Mouse (Mus musculus) T-helper 2 cell (primary cell): ENCODE data around the gene Nup210l.

ENCODE experiments used
- in situ Hi-C: fragments of 300-600 bp; cut with MboI, MseI; formaldehyde crosslinking; loops from one replicate; pipeline ENCODE4 v1.15.1; 2025; ENCODE audit warnings: high pct_unique_total_duplicates

Gene Nup210l

DNA sequence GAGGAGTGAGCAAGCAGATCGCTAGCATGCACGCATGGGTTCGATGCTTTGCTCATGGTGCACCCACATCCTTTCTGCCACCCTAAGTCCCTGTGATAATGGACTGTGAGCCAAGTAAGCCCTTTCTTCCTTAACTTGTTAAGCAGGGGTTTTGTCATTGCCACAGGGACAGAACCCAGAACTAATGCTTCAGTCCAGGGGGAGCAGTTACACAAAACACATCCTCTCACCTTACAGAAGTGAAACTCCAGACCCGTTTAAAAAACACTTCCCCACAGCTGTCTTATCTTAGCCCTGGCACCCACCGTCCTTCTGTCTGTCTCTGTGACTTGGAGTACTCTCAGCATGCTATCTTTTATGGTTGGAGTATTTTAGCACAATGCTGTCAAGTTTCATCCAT is 52.1 kb downstream of the Nup210l start:
- in situ Hi-C loops: no loop called here

DNA sequence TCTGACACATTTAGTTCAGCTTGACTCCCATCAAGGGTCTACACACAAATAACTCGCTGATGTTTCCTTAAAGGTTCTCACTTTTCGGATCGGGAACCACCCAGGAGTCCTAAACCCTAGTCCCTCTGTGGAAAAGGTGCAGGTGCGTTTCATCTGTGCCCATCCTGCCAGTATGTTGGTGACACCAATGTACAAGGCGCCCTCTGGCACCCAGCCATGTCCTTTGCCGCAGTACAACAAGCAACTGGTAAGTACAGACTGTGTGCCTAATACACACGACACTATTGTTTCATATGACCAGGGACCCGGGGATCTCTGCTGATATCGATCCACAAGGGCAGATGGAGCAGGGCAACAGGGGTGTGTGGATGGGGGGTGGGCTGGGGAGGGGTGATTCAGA is 55.8 kb downstream of the Nup210l start:
- in situ Hi-C loops: no loop called here

DNA sequence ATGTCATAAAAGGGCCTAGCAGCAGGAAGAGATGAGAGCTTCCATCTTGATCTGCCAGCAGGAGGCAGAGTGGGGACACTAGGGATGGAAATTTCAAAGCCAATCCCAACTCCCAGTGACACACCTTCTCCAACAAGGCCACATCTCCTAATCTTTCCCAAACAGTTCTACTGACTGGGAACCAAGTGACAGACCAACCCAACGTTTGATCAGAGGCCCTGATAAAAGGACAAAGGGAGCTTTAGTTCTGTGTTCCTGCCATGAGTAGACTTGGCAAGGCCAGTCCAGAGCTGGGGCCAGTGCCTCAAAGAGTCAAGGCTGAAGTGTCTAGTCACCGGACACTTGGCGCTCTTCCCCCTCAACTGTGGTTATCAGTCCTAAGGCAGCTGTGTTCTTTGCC is 57.6 kb downstream of the Nup210l start:
- in situ Hi-C loops: no loop called here

DNA sequence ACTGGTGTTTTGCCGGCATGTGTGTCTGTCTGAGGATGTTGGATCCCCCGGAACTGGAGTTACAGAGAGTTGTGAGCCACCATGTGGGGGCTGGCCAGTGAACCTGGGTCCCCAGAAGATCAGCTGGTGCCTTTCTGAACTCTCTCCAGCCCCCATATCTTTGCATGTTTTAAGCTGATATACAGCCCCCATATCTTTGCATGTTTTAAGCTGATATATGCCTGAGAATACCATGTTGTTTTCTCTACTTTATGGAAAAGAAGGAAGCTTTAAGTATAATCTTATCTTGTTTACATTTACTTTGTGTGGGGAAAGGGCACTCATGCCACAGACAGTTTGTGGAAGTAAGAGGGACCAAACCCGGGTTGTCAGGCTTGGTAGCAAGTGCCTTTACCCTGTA is 75.6 kb downstream of the Nup210l start:
- in situ Hi-C loops: no loop called here

DNA sequence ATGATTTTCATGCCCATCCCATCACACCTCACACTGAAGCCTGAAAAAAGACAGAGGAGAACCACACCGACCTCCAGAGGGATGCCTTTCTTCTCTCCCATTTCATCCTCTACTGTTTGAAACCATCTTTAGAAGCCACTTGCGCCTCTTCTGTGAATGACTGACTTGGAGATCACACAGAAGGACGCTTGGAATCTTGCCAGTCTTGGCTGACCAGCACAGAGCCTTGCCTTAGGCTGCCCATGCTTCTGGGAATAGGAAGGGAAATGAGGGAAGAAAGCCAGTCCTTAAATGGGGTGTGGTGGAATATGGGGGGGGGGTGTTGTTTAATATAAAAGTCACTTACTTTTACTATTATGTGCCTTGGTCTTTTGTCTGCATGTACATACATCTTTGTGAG is 79.6 kb downstream of the Nup210l start:
- in situ Hi-C loops: no loop called here

DNA sequence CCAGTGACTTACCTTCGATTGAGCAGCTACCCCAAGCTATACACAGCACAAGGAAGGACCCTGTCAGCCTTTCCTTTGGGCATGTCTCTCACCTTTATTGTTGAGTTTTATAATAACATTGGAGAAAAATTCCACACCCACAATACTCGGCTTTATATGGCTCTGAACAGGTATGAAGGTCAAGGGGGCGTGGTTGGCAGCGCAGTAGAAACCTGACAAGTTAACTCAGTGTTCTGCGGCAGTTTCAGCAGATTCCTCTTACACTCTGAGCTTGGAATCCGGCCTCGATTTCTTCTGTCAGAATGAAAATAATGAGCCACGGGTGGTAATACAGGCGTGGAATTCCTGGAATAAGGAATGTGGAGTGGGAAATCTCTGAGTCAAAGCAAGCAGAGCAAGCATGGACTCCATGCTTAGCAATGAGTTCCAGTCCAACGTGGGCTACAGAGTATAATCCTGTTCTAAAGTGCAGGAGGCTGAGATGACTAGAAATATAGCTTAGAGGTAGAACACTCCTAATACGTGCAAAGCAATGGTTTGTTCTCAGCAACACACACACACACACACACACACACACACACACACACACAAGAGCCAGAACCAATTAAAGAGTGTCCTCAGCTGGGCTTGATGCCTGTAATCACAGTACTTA is 87.1 kb downstream of the Nup210l start:
- in situ Hi-C loops: no loop called here

DNA sequence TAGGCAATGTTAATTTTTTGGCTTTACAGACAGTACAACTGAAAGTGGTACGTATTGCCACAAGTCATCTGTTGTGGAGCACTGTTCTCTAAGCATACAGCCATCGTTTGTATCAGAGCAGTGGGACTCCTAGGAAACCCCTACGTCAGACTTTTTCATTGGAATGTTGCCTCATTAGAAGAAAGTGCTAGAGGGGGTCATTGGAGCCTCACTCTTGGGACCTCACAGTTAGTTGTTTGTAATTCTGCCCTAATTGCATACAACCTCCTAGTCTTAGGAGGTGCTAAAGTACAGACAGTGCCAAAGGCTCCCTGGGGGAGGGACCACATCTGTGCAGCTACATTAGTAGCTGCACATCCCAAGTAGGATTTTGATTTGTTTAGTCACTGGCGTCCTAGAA is 90.8 kb downstream of the Nup210l start:
- in situ Hi-C loops: no loop called here

DNA sequence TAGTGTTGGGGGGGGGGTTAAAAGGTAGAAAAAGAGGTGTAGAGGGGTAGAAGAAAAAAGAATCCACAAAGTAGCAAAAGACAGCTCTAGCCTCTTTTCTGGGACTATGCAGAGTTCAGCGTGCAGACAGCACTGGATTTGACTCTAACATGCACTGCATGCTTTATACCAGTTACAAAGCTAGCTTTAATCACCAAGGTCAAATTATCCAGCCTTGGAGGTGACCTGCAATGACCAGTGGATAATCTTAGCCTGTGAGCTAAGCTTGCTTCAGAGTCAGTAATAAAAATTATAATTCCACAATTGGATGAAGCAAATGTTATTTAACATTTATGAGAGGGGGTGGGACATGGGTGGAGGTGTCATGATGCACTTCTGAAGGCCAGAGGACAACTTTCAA is 91.7 kb downstream of the Nup210l start:
- in situ Hi-C loops: no loop called here

DNA sequence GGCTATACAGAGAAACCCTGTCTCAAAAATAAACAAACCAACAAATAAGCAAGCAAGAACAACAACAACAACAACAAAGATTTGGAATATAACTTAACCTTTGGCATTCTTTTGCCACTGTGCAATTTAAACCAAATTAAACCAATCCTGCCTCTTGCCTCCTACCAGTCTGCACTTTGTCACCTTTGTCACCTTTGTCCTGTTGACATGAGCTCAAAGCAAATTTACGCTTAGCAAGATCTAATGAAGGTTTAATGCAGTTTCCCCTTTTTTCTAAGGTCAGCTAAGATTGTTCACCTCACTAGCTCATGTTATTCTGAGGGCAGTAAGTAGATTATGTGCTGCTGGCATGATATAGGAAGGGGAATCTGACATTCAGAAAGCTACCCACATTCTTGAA is 93.6 kb downstream of the Nup210l start:
- in situ Hi-C loops: no loop called here

DNA sequence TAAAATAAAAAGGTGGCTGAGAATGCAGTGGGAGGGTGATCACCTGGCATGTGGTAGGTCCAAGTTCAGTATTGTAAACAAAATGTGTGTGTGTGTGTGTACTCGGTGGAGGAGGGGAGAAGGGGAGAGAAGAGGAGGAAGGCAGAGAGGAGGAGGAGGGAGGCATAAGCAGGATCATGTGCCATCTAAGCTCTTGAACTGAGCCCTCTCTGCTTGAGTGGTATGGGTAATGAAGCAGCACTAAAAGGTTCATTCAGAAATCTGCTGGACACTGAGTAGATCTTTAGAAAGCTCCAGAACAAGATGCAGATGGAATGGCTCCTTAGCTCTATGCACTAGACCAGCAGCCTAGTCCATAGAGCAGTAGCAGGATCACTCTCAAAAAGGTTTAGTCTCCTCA is 99.0 kb downstream of the Nup210l start:
- in situ Hi-C loops: no loop called here

DNA sequence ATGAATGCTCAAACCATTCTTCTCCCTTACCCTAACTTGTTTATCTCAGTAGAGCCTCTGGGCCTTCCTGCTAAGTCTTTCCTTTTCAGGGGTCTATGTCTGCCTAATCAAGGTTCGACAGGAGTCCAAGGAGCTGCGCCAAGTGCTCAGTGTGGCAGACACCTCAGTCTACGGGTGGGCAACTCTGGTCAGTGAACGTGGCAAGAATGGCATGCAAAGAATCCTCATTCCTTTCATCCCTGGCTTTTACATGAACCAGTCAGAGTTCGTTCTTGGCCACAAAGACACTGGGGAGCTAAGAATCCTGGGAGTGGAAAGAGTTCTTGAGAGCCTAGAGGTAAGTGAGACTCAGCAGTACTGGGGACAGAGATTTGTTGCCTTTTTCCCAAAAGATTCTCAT is 99.7 kb downstream of the Nup210l start:
- in situ Hi-C loops: no loop called here

DNA sequence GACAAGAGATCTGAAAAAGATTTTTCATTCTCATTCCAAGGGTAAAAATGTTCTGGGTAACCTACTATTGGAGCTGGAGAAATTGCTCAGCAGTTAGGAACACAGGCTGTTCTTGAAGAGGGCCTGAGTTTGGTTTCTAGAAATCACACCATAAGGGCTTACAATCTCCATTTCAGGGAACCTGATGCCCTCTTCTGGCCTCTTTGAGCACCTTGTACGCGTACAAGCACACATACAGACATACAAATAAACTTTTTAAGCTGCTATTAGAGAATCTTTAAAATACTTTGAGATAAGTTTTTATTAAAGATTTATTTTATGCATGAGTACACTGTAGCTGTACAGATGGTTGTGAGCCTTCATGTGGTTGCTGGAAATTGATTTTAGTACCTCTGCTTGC is 100.7 kb downstream of the Nup210l start:
- in situ Hi-C loops: no loop called here

DNA sequence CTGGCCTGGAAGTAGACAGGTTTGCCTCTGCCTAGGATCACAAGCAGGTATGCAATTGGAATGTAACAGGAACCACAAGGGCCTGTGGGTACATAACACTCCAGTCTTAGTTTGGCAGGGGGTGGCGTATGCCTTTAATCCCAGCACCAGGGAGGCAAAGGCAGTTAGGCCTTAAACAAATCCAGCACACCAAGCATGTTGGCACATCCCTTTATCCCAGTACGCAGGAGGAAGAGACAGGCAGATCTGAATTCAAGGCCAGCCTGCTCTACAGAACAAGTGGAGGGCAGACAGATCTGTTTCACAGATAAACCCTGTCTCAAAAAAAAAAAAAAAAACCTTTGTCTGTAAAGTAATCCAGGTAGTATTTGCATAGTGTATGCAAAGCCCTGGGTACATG is 104.7 kb downstream of the Nup210l start:
- in situ Hi-C loops: no loop called here

DNA sequence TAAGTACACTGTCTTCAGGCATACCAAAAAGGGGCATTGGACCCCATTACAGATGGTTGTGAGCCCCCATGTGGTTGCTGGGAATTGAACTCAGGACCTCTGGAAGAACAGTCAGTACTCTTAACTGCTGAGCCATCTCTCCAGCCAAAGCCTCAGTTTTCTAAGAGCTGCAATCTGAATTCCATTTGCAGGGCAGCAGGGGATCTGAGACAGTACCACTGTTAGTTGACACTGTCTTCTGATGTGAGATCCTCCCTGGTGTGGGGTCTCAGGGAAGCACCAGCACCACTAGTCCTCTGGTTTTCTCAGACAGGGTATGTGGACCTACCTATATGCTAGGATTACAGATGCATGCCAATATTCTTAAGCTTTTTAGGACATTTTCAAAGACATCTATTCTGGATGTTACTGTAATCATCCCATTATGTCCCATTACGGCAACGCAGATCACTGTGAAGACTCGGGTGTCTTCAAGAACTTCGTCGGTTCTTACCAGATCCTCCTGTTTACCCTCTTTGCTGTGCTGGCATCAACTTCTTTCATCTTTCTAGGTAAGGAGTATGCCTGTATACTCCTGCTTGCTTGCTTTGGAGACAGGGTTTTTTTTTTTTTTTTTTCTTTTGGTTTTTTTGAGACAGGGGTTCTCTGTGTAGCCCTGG is 106.1 kb downstream of the Nup210l start:
- in situ Hi-C loops: no loop called here

DNA sequence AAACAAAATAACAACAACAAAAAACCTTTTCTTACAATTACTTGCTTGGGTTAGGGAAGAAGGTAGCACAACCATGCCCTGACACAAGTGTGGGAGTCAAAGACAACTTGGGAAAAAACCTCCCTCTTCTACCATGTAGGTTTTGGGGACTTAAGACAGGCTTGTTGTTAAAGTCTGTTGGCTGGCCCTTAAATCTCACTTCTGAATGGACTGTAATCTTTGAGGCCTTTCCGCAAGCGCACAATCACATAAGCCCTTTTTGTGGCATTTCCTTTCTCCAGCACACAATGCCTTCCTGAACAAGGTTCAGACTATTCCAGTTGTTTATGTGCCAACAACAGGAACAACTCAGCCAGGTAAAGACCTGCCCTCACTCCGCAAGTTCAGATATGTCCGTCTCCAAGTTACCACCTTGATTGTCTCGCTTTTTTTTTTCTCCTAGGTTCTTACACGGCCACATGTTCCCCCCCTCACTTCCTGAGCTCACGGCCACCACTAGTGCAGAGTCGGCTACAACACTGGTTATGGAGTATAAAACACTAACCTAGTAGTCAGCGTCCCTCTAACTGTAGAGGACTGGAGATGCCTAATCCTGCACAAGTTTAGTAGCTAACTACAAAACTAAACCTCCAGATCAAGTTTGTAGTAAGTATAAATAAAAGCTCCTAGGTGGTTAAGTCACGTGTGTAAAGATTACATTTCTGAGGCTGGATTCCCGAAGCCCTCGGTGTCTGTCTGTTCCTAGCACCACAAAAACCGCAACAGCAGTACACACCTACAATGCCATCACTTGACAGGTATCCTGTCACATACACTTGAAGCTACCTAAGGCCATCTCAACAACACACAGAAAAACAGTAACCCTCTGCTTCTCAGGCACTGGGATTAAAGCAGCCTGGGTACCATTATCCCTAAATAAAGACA is 107.8 kb downstream of the Nup210l start:
- in situ Hi-C loops: no loop called here

DNA sequence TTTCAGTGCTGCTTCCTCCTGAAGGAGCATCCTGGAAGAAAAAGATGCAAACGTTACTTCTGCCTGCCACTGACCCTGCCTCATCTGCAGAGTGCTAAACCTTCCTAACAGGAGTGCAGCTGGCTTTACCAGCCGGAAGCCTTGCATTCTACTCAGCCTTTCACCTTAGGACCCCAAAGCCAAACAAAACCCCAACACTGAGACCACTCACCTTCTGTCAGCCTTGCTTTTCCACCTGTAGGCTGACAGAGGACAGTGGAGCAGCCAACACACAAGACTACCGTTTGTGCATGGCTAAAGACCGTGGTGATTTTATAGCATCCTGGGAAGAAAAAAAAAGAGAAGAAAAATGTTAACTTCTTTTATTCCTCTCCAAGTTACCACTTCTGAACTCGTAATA is 108.8 kb downstream of the Nup210l start:
- in situ Hi-C loops: no loop called here

DNA sequence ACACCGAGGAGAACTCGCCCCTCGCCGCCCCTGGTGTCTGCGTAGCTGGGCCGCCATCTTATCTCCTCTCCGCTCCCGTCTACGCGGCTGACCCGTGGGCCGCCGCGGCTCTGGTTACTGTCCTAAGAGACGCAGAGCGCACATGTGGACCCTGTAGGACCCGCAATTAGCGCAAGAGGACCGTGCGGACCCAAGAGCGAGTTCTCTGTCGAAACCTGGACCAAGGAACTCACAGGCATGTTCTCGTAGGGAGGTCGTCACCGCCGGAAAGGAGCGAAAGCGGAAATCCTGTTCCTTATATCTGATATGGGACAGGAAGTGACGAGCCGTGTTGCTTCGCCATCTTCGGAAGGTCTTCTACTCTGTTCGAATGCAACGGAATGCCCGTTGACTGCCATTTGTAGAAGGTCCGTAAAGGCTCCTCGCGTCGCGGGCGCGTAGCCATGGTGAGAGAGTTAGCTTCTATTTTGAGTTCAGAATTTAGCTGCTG is 109.5 kb downstream of the Nup210l start, which contains the start of the genes Rps27 and Rab13:
TSS of gene Rps27 (minus strand) at position 275 of the 490 bp plus-strand sequence.
TSS of gene Rab13 (plus strand) at position 319 of the 490 bp plus-strand sequence.
- in situ Hi-C loops: no loop called here

DNA sequence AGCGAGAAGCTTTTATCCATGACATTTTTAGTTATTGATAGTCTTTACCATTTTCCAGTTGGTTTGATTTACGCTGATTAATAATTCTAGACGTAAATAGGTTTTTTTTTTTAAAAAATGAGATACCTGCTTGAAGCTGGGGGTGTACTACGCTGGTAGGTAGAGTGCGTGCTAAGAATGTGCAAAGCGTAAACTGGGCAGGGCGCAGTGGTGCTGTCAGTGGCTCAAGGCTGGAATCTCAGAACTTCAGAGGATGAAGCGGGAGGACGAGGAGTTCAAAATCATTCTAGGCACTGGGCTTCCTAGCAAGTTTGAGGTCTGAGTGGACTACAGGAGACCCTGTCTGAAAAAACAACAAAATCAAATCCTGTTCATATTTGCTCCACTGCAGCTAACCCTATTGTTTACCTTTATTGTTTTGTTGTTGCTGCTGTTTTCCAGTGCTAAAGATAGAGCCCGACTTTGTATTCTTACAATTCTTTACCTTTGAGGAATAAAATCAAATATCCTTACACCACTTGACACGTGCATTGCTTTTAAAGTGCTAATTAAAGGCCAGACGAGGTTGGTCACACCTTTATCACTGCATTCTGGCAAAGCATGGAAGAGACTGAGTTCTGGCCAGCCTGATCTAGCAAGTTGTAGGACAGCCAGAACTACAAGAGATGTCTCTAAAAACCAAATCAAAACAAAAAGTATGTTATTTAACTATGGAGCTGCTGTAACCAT is 110.2 kb downstream of the Nup210l start:
- in situ Hi-C loops: no loop called here

DNA sequence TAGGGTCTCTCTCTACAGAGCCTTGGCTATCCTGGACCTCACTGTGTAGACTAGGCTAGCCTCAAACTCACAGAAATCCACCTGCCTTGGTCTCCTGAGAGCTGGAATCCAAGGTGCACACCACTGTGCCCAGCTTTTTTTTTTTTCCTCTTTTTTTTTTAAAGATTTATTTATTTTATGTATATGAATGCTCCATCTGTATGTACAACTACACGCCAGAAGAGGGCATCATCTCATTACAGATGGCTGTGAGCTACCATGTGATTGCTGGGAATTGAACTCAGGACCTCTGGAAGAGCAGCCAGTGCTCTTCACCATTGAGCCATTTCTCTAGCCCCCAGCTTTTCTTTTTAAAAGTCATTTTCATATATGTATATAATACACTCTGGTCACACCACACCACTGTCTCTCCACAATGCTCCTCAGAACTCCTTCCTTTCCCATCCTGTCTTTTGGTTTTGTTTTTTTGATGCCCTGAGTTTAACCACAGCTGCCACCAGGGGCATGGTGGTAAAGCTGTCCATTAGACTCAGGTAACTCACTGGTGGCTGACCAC is 112.0 kb downstream of the Nup210l start:
- in situ Hi-C loops: no loop called here

DNA sequence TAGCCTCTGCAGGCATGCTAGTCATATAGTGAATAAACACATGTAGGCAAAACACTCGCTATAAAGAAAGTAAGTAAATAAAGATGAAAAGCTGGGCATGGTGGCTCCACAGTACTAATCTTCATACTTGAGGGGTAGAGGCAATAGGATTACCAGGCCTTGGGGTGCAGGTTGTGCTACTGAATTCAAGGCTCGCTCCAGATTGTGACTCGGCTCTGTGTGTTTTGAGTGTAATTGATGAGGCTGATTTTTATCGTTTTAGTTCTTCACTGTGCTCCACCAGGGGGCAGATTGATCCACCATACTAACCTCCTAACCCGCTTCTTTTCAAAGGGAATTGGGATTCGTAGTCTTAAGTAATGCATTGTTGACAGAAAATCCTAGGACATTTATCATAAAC is 116.2 kb downstream of the Nup210l start:
- in situ Hi-C loops: no loop called here

DNA sequence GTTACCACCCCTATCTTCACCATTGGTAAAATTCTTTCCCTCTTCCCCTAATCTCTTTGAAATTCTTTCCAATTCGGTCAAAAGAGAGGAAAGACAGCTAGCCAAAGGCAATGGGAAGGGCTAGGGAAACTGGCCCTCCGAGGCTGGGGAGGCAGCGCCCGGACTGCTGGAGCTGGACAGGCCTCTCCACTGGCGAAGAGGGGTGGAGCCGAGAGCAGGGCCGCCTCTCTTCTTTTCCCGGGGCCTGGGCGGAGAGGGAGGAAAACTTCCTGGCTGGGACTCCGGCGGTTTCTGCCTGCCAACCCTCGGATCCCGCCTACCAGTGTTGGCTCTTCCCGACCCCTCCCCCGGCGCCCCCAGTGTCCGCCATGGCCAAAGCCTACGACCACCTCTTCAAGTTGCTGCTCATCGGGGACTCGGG is 116.6 kb downstream of the Nup210l start:
- in situ Hi-C loops: no loop called here
